Mouse (Mus musculus) embryonic fibroblast, embryonic 13.5 days (primary cell): ENCODE measurements around the gene 2810004N23Rik.

Experiments
- CTCF ChIP-seq: IDR thresholded peaks from 2 replicates; pipeline ENCODE4 v1.5.1; 2011; ENCODE audit warnings: mild to moderate bottlenecking, control low read depth, low read length, moderate library complexity, borderline replicate concordance; ENCODE audit not compliant: insufficient read depth
- POLR2A ChIP-seq: IDR thresholded peaks from 2 replicates; pipeline ENCODE4 v1.6.1; 2011; ENCODE audit warnings: low read depth, mild to moderate bottlenecking, control low read depth, low read length, moderate library complexity

DNA sequence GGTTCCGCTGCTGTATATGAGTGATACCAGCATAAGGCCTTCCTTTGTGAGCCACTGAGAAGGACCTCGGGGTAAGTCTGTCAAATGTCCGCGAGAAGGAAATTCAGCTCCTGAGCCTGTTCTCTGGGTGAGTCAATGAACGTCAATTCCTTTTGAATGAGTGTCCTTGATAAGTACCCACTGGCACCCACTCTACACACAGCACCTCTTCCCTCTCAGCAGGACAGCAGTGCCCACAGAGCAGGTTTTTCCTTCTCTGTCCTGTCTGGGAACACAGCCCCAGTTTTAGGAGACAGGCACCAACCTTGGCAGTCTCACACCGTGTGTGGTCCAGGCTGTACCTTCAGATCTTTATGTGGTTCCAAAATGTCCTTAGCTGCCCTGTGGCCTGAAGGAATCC, 31.0 kb downstream of the 2810004N23Rik start:
- TF ChIP-seq POLR2A (no peak), CTCF (no peak)
